Mouse (Mus musculus) MEL (cell line): ENCODE measurements around the gene Ptpro. TPM values are rescaled to one million over a fixed set of nuclear protein-coding genes. Genes with fewer than 3 reads are reported as not detected.

Source experiments
- DNase-seq: peaks from one replicate; pipeline ENCODE4 v3.0.0; 2011; ENCODE audit warnings: low read depth, low spot score
- H3K27ac ChIP-seq: 2 replicates; pipeline ENCODE4 v1.5.1; 2012; ENCODE audit warnings: low read depth, mild to moderate bottlenecking, control low read depth, low read length, moderate library complexity; ENCODE audit not compliant: control insufficient read depth
- H3K27me3 ChIP-seq, 2 experiments: fragments of 150-350 bp in 1 of 2; sonication (generic) in 1 of 2; 2 replicates each; pipeline ENCODE4 v1.6.1; 2012; ENCODE audit warnings: low read length in 2 of 2, mild to moderate bottlenecking in 2 of 2, improper control_type of control experiment in 1 of 2, moderate library complexity in 1 of 2; ENCODE audit not compliant: insufficient read depth in 2 of 2, control insufficient read depth in 1 of 2
- H3K36me3 ChIP-seq, 2 experiments: 2 replicates each; pipeline ENCODE4 v1.6.1; 2012 to 2014; ENCODE audit warnings: low read length in 2 of 2, improper control_type of control experiment in 1 of 2, inconsistent platforms in 1 of 2, mild to moderate bottlenecking in 1 of 2; ENCODE audit not compliant: insufficient read depth in 2 of 2, control insufficient read depth in 1 of 2
- H3K4me1 ChIP-seq, 2 experiments: fragments of 150-350 bp in 1 of 2; sonication (generic) in 1 of 2; 2 replicates each; pipeline ENCODE4 v1.6.1; 2012; ENCODE audit warnings: low read length in 2 of 2, improper control_type of control experiment in 1 of 2, mild to moderate bottlenecking in 1 of 2; ENCODE audit not compliant: insufficient read depth in 2 of 2, control insufficient read depth in 1 of 2
- H3K4me3 ChIP-seq, 2 experiments: fragments of 150-350 bp in 1 of 2; sonication (generic) in 1 of 2; 2 replicates each; pipeline ENCODE4 v1.5.1; 2012; ENCODE audit warnings: low read depth in 2 of 2, low read length in 2 of 2, mild to moderate bottlenecking in 2 of 2, moderate library complexity in 2 of 2, control low read depth in 1 of 2, improper control_type of control experiment in 1 of 2; ENCODE audit not compliant: control insufficient read depth in 1 of 2, insufficient read depth in 1 of 2
- H3K79me2 ChIP-seq: 2 replicates; pipeline ENCODE4 v1.6.1; 2012; ENCODE audit warnings: mild to moderate bottlenecking, low read length, moderate library complexity; ENCODE audit not compliant: control insufficient read depth, poor library complexity, insufficient read depth
- H3K9ac ChIP-seq: 2 replicates; pipeline ENCODE4 v1.6.1; 2012; ENCODE audit warnings: low read depth, mild to moderate bottlenecking, control low read depth, low read length, moderate library complexity; ENCODE audit not compliant: control insufficient read depth, poor library complexity, severe bottlenecking
- H3K9me3 ChIP-seq: fragments of 150-350 bp; sonication (generic); replicated peaks from 2 replicates; pipeline ENCODE4 v1.6.1; 2012; ENCODE audit warnings: mild to moderate bottlenecking, low read length, improper control_type of control experiment, moderate library complexity; ENCODE audit not compliant: insufficient read depth
- BHLHE40 ChIP-seq: IDR thresholded peaks from 2 replicates; pipeline ENCODE4 v1.6.1; 2012; ENCODE audit warnings: low read depth, mild to moderate bottlenecking, inconsistent platforms, low read length, improper control_type of control experiment, borderline replicate concordance
- EP300 ChIP-seq, 2 experiments: IDR thresholded peaks; 2 replicates each; pipeline ENCODE4 v1.6.1; 2011; ENCODE audit warnings: improper control_type of control experiment in 2 of 2, low read length in 2 of 2, low read depth in 1 of 2, mild to moderate bottlenecking in 1 of 2
- GATA1 ChIP-seq: IDR thresholded peaks from 2 replicates; pipeline ENCODE4 v1.6.1; 2011; ENCODE audit warnings: low read depth, low read length, improper control_type of control experiment
- KAT2A ChIP-seq: conservative IDR thresholded peaks from 2 replicates; pipeline ENCODE4 v1.6.1; 2012; ENCODE audit warnings: low read depth, low read length, improper control_type of control experiment, inconsistent platforms
- MAFK ChIP-seq: IDR thresholded peaks from 2 replicates; pipeline ENCODE4 v1.6.1; 2011; ENCODE audit warnings: low read depth, mild to moderate bottlenecking, low read length, improper control_type of control experiment, borderline replicate concordance
- MAX ChIP-seq: IDR thresholded peaks from 2 replicates; pipeline ENCODE4 v1.6.1; 2011; ENCODE audit warnings: low read length, improper control_type of control experiment
- MEF2A ChIP-seq: IDR thresholded peaks from 2 replicates; pipeline ENCODE4 v1.6.1; 2014; ENCODE audit warnings: low read depth, mild to moderate bottlenecking, inconsistent platforms, low read length, improper control_type of control experiment; ENCODE audit not compliant: poor library complexity, insufficient replicate concordance, severe bottlenecking; ENCODE audit errors: extremely low read depth
- MXI1 ChIP-seq: IDR thresholded peaks from 2 replicates; pipeline ENCODE4 v1.6.1; 2011; ENCODE audit warnings: mild to moderate bottlenecking, low read depth, low read length, improper control_type of control experiment
- MYC ChIP-seq: IDR thresholded peaks from 2 replicates; pipeline ENCODE4 v1.6.1; 2011; ENCODE audit warnings: low read depth, mild to moderate bottlenecking, low read length, improper control_type of control experiment, moderate library complexity
- NELFE ChIP-seq: IDR thresholded peaks from 2 replicates; pipeline ENCODE4 v1.6.1; 2011; ENCODE audit warnings: low read depth, low read length, improper control_type of control experiment
- NRF1 ChIP-seq: IDR thresholded peaks from 2 replicates; pipeline ENCODE4 v1.6.1; 2014; ENCODE audit warnings: low read depth, mild to moderate bottlenecking, inconsistent platforms, low read length, improper control_type of control experiment, moderate library complexity; ENCODE audit not compliant: poor library complexity, insufficient read depth, severe bottlenecking
- POLR2A ChIP-seq, 2 experiments: IDR thresholded peaks; 2 replicates each; pipeline ENCODE4 v1.6.1; 2011 to 2012; ENCODE audit warnings: low read length in 2 of 2, mild to moderate bottlenecking in 2 of 2, control low read depth in 1 of 2, improper control_type of control experiment in 1 of 2, low read depth in 1 of 2, moderate library complexity in 1 of 2; ENCODE audit not compliant: control insufficient read depth in 1 of 2, insufficient read depth in 1 of 2, poor library complexity in 1 of 2
- POLR2AphosphoS5 ChIP-seq: IDR thresholded peaks from 2 replicates; pipeline ENCODE4 v1.6.1; 2012; ENCODE audit warnings: low read depth, borderline replicate concordance, mild to moderate bottlenecking, inconsistent platforms, low read length, moderate library complexity, mixed read lengths
- RCOR1 ChIP-seq: IDR thresholded peaks from 2 replicates; pipeline ENCODE4 v1.6.1; 2012; ENCODE audit warnings: low read depth, mild to moderate bottlenecking, inconsistent platforms, low read length, improper control_type of control experiment
- SIN3A ChIP-seq: IDR thresholded peaks from 2 replicates; pipeline ENCODE4 v1.6.1; 2012; ENCODE audit warnings: low read length, improper control_type of control experiment, inconsistent platforms
- TCF12 ChIP-seq: IDR thresholded peaks from 2 replicates; pipeline ENCODE4 v1.6.1; 2014; ENCODE audit warnings: low read depth, mild to moderate bottlenecking, inconsistent platforms, low read length, improper control_type of control experiment, moderate library complexity
- UBTF ChIP-seq: IDR thresholded peaks from 2 replicates; pipeline ENCODE4 v1.6.1; 2012; ENCODE audit warnings: low read depth, mild to moderate bottlenecking, inconsistent platforms, low read length, improper control_type of control experiment, moderate library complexity, borderline replicate concordance; ENCODE audit not compliant: insufficient read depth
- USF1 ChIP-seq: IDR thresholded peaks from 2 replicates; pipeline ENCODE4 v1.6.1; 2014; ENCODE audit warnings: low read depth, mild to moderate bottlenecking, inconsistent platforms, low read length, improper control_type of control experiment, moderate library complexity
- ZKSCAN1 ChIP-seq: IDR thresholded peaks from 2 replicates; pipeline ENCODE4 v1.6.1; 2012; ENCODE audit warnings: low read depth, mild to moderate bottlenecking, inconsistent platforms, low read length, improper control_type of control experiment, moderate library complexity
- polyA plus RNA-seq, 2 experiments: library from polyadenylated mRNA; stranded (reverse) in 1 of 2; unstranded in 1 of 2; fragments of >175 nt in 1 of 2; fragments of >200 nt in 1 of 2; gene quantifications; 2 replicates each; pipeline versions ENCODE4 v1.2.1 to v1.2.4; 2012; ENCODE audit warnings: low replicate concordance in 2 of 2, low read depth in 1 of 2; ENCODE audit not compliant: insufficient read length in 2 of 2, insufficient read depth in 1 of 2, missing spikeins in 1 of 2
- total RNA-seq: library from RNA; depleted of rRNA; stranded (reverse); fragments of 300-350 nt; gene quantifications from 2 replicates; pipeline ENCODE4 v1.2.3, GENCODE M21; 2012

Gene Ptpro
- total and polyA plus RNA-seq, 3 experiments, result not detected

- H3K79me2 ChIP-seq, result no peaks in the 10 kb centered on the region
- no peaks in the 10 kb centered on the region for H3K4me1 ChIP-seq
- DNase-seq, result no peak
- no peak overlapping the region for H3K4me3 ChIP-seq
- no peaks in the 10 kb centered on the region for H3K36me3 ChIP-seq
- H3K9ac ChIP-seq, result no peak overlapping the region
- H3K27me3 ChIP-seq, result no peaks in the 10 kb centered on the region
- no peak overlapping the region for H3K27ac ChIP-seq
- TF ChIP-seq EP300 (IDR thresholded peaks at IDR 0.05; ENCODE audit: low read depth in 1 of 2, low read length in 2 of 2) (no peak), MEF2A (no peak), MAFK (no peak), SIN3A (no peak), MYC (no peak), RCOR1 (no peak), TCF12 (no peak), POLR2AphosphoS5 (no peak), MXI1 (no peak), UBTF (no peak), ZKSCAN1 (no peak), USF1 (no peak), BHLHE40 (no peak)
- TF ChIP-seq, all 39 proteins: peak for 0
- no peaks in the 10 kb centered on the region for H3K9me3 ChIP-seq
These were observed 152.1 kb downstream of the Ptpro start for GRCm38 (mm10) chr6:137404196-137404595.

DNA sequence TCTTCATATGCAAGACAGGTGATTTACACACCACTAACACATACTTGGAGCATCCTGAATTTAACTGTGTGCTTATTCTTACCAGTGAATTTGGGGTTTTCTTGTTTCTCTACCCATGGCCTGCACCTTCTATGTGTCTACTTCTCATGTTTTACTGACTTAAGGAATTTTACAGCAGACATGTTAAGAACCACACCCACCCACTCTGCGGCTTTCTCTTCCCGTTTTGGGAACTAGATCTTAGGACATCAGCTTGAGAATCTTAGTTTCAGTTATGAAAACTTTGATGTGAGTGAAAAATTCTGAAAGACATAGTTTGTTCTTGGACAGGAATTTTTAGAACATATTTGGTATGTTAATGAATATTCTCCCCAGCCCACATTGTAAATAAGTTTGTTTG, 153.6 kb downstream of the Ptpro start:
- TF ChIP-seq NRF1 (no peak), EP300 (IDR thresholded peaks at IDR 0.05; ENCODE audit: low read depth in 1 of 2, low read length in 2 of 2) (no peak), UBTF (no peak), MAX (no peak), MXI1 (no peak), POLR2A (IDR thresholded peaks at IDR 0.05; ENCODE audit: control insufficient read depth in 1 of 2, insufficient read depth in 1 of 2, low read depth in 1 of 2, low read length in 2 of 2, poor library complexity in 1 of 2) (no peak), NELFE (no peak), KAT2A (no peak), GATA1 (no peak)
- no peak overlapping the region for H3K4me3 ChIP-seq
- no peaks in the 10 kb centered on the region for H3K4me1 ChIP-seq
- H3K79me2 ChIP-seq, result no peaks in the 10 kb centered on the region
- no peak overlapping the region for H3K9ac ChIP-seq
- H3K27me3 ChIP-seq, result no peaks in the 10 kb centered on the region
- no peak for DNase-seq
- no peak overlapping the region for H3K27ac ChIP-seq
- H3K36me3 ChIP-seq, result no peaks in the 10 kb centered on the region
- H3K9me3 ChIP-seq, result no peaks in the 10 kb centered on the region
